Mouse (Mus musculus) neural tube, embryonic 12.5 days (tissue): ENCODE measurements around the gene Gga3. TPM values are rescaled to one million over a fixed set of nuclear protein-coding genes. Genes with fewer than 3 reads are reported as not detected.

ENCODE experiments used
- ATAC-seq: fragments of 200-750 bp; cut with Nextera tagmentation; 2 replicates; pipeline ENCODE4 v1.8.0; 2017; ENCODE audit warnings: low read depth, mild to moderate bottlenecking, moderate TSS enrichment, moderate library complexity; ENCODE audit not compliant: low FRiP score
- H3K27ac ChIP-seq: fragments of 300-500 bp; sonication (generic); 2 replicates; pipeline ENCODE4 v1.5.1; 2016
- H3K27me3 ChIP-seq: fragments of 300-500 bp; sonication (generic); replicated peaks from 2 replicates; pipeline ENCODE4 v1.6.1; 2016; ENCODE audit warnings: mild to moderate bottlenecking
- H3K36me3 ChIP-seq: fragments of 300-500 bp; sonication (generic); 2 replicates; pipeline ENCODE4 v1.6.1; 2016; ENCODE audit warnings: mild to moderate bottlenecking
- H3K4me1 ChIP-seq: fragments of 300-500 bp; sonication (generic); 2 replicates; pipeline ENCODE4 v1.6.1; 2016
- H3K4me2 ChIP-seq: fragments of 300-500 bp; sonication (generic); replicated peaks from 2 replicates; pipeline ENCODE4 v1.6.1; 2016; ENCODE audit warnings: mild to moderate bottlenecking
- H3K4me3 ChIP-seq: fragments of 300-500 bp; sonication (generic); 2 replicates; pipeline ENCODE4 v1.5.1; 2016
- H3K9ac ChIP-seq: fragments of 300-500 bp; sonication (generic); 2 replicates; pipeline ENCODE4 v1.6.1; 2016; ENCODE audit warnings: mild to moderate bottlenecking
- H3K9me3 ChIP-seq: fragments of 300-500 bp; sonication (generic); 2 replicates; pipeline ENCODE4 v1.6.1; 2016; ENCODE audit warnings: mild to moderate bottlenecking
- WGBS: fragments of 180-500 bp; shearing (Covaris S2); methylation state at CpG from one replicate; pipeline ENCODE4 v1.1.7; 2016; 5-methylcytosine and 5-hydroxymethylcytosine counted together
- polyA plus RNA-seq: library from polyadenylated mRNA; unstranded; fragments of >200 nt; fragmentation: Nextera tagmentation; extraction: Ambion mirVana; gene quantifications from 2 replicates; pipeline ENCODE4 v1.2.1, GENCODE M21; 2016

The Gga3 gene
- polyA plus RNA-seq, 1 experiment from 2014 or later: 38.5 TPM

DNA sequence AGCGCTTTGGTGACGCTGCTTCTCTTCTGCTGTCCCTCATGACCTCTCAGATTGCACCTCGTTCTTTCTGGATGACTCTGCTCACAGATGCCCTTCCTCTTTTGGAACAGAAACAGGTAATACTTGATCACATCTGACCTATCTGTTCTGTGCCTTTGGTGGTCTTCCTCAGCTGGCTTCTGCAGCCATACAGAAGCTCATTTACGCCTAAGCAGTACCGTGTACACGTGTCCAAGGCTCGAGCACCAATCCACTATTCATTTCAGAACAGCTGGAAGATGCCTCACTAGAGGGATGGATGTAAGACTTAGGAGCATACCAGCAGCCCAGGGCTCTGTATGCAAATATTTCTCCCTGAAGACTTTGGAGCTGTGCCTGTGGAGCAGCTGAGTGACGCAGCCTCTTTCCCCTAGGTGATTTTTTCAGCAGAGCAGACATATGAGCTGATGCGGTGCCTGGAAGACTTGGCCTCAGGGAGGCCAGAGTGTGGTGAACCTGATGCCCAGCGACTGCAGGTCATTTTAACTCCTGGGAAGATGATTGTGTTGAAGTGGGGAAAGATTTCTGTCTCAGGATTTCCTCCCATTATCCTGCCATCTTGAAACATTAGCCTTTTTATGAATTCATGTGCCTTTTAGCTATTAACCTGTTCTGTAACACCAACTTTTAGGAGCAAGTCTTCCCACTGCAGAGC is 20.8 kb downstream of the Gga3 start:
- Histone ChIP-seq H3K4me1 (no peaks in the 10 kb centered on the region), H3K4me2 (no peak overlapping the region), H3K4me3 (no peak overlapping the region), H3K9ac (no peak overlapping the region), H3K27me3 (no peaks in the 10 kb centered on the region), H3K36me3 (peaks cover 92% of the 10 kb centered on the region), H3K9me3 (no peaks in the 10 kb centered on the region), H3K27ac (no peak overlapping the region)
- WGBS: 85% methylated on average over 10 of the region's 10 CpGs
- no peak for ATAC-seq

GRCm38 (mm10) chr11:115579080-115579479 is 24.8 kb downstream of the Gga3 start:
- Histone ChIP-seq H3K27ac (no peak overlapping the region), H3K4me1 (no peaks in the 10 kb centered on the region), H3K4me2 (no peak overlapping the region), H3K36me3 (peaks cover 66% of the 10 kb centered on the region), H3K9me3 (no peaks in the 10 kb centered on the region), H3K9ac (no peak overlapping the region), H3K27me3 (no peaks in the 10 kb centered on the region), H3K4me3 (no peak overlapping the region)
- ATAC-seq: no peak

- ATAC-seq: no peak
- 24% methylated on average over 7 of the region's 7 CpGs for WGBS
- peak overlapping the region; percentile 66 for H3K4me3 ChIP-seq
- H3K27ac ChIP-seq: no peak overlapping the region
- H3K27me3 ChIP-seq: no peaks in the 10 kb centered on the region
- H3K9ac ChIP-seq: peak overlapping the region; percentile 66
- peaks cover 16% of the 10 kb centered on the region; the same call in 1 of the 2 replicates for H3K4me1 ChIP-seq
- peaks cover 36% of the 10 kb centered on the region for H3K36me3 ChIP-seq
- H3K4me2 ChIP-seq: peak overlapping the region; percentile 67
- H3K9me3 ChIP-seq: no peaks in the 10 kb centered on the region
Observed at GRCm38 (mm10) chr11:115564961-115565360, 38.9 kb downstream of the Gga3 start.

GRCm38 (mm10) chr11:115564064-115564809 is 39.6 kb downstream of the Gga3 start, which contains the start of gene Nup85:
TSS of gene Nup85 (plus strand) at chr11:115564434.
- WGBS: under 1% methylated on average over 42 of the region's 42 CpGs

DNA sequence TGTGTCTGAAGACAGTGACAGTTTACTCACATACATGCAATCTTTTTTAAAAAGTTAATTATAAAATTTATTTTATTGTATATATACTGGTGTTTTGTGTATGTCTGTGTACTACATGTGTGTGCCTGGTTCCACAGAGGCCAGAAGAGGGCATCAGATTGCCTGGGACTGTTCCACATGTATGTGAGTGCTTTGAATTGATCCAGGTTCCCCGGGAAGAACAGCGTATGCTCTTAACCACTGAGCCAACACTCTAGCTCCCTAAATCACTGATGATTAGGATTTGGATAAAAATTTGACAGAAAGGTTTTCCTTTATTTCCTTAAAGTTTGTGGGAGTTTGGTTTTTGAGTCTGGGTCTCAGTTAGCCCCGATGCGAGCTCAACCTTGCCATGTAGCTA is 40.4 kb downstream of the Gga3 start:
- Histone ChIP-seq H3K4me2 (peak overlapping the region; percentile 67), H3K4me1 (peaks cover 16% of the 10 kb centered on the region; the same call in 1 of the 2 replicates), H3K36me3 (peaks cover 20% of the 10 kb centered on the region), H3K9ac (peak overlapping the region; percentile 66), H3K27ac (no peak overlapping the region), H3K27me3 (no peaks in the 10 kb centered on the region), H3K4me3 (peak overlapping the region; percentile 66), H3K9me3 (no peaks in the 10 kb centered on the region)
- no peak for ATAC-seq
- WGBS: 48% methylated on average over 4 of the region's 4 CpGs

More at GRCm38 (mm10) chr11:115564064-115564809, 39.6 kb downstream of the Gga3 start, which contains the start of gene Nup85:
- peak; percentile 87 for ATAC-seq
- Histone ChIP-seq H3K4me2 (peak within 1 kb of the TSS; percentile 67), H3K4me3 (peak within 1 kb of the TSS; percentile 66), H3K9ac (peak within 1 kb of the TSS; percentile 66), H3K9me3 (no peaks in the 10 kb centered on the region), H3K27me3 (no peaks in the 10 kb centered on the region), H3K36me3 (peaks cover 29% of the 10 kb centered on the region), H3K27ac (no peak within 1 kb of the TSS), H3K4me1 (peaks cover 16% of the 10 kb centered on the region; the same call in 1 of the 2 replicates)

- Histone ChIP-seq H3K27ac (no peak overlapping the region), H3K9ac (no peak overlapping the region), H3K4me2 (no peak overlapping the region), H3K36me3 (no peaks in the 10 kb centered on the region), H3K27me3 (no peaks in the 10 kb centered on the region), H3K4me3 (no peak overlapping the region), H3K4me1 (no peaks in the 10 kb centered on the region), H3K9me3 (no peaks in the 10 kb centered on the region)
- WGBS: 82% methylated on average over 17 of the region's 17 CpGs
- no peak for ATAC-seq
Observed at GRCm38 (mm10) chr11:115555717-115556116, 48.1 kb downstream of the Gga3 start.

DNA sequence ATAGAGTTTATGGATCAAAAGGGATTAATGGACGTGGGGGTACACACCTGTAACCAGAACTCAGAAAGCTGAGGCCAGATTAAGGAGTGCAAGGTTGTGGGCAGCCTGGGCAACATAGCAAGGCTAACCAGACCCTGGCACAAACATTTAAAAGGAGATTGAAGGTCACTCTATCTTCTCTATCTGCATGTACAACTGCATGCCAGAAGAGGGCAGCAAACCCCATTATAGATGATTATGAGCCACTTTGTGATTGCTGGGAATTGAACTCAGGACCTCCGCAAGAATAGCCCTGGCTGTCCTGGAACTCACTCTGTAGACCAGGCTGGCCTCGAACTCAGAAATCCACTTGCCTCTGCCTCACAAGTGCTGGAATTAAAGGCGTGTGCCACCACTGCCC is 51.1 kb downstream of the Gga3 start:
- no peak for ATAC-seq
- Histone ChIP-seq H3K9ac (no peak overlapping the region), H3K36me3 (no peaks in the 10 kb centered on the region), H3K4me3 (no peak overlapping the region), H3K27me3 (no peaks in the 10 kb centered on the region), H3K4me2 (no peak overlapping the region), H3K4me1 (no peaks in the 10 kb centered on the region), H3K9me3 (no peaks in the 10 kb centered on the region), H3K27ac (no peak overlapping the region)
- WGBS: 59% methylated on average over 4 of the region's 4 CpGs

- Histone ChIP-seq H3K27me3 (0 out of 2 replicates have a peak, but pooled peaks cover 3% of the 10 kb centered on the region), H3K27ac (no peak overlapping the region), H3K4me1 (no peaks in the 10 kb centered on the region), H3K4me2 (no peak overlapping the region), H3K9me3 (no peaks in the 10 kb centered on the region), H3K4me3 (no peak overlapping the region), H3K9ac (no peak overlapping the region), H3K36me3 (no peaks in the 10 kb centered on the region)
- WGBS: 81% methylated on average over 4 of the region's 4 CpGs
- ATAC-seq: no peak
Observed at GRCm38 (mm10) chr11:115543571-115543970, 60.3 kb downstream of the Gga3 start.

DNA sequence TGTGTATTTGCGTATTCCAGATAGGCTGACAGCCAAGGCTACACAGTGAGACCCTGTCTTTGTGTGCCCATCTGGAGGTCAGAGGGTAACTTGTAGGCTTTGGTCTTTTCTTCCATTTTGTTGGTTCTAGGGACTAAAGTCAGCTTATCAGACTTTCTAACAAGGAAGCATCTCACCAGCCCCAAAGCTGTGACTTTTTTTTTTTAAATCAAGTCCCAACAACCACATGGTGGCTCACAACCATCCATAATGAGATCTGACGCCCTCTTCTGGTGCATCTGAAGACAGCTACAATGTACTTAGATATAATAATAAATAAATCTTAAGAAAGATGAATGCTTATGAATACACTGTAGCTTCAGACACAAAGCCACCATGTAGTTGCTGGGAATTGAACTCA is 65.8 kb downstream of the Gga3 start:
- WGBS: 64% methylated on average over 2 of the region's 2 CpGs

GRCm38 (mm10) chr11:115536856-115537568 is 66.8 kb downstream of the Gga3 start:
- H3K9ac ChIP-seq: no peak overlapping the region
- H3K4me3 ChIP-seq: peak overlapping the region; percentile 96; the same call in 1 of the 2 replicates
- H3K27me3 ChIP-seq: no peaks in the 10 kb centered on the region
- H3K27ac ChIP-seq: peak overlapping the region; percentile 65
- peaks cover 9% of the 10 kb centered on the region; the same call in 1 of the 2 replicates for H3K4me1 ChIP-seq
- H3K4me2 ChIP-seq: peak overlapping the region; percentile 70
- H3K9me3 ChIP-seq: no peaks in the 10 kb centered on the region
- WGBS: 84% methylated on average over 10 of the region's 10 CpGs
- H3K36me3 ChIP-seq: peaks cover 17% of the 10 kb centered on the region
- no peak for ATAC-seq

More for the DNA sequence above, 65.8 kb downstream of the Gga3 start:
- Histone ChIP-seq H3K27me3 (0 out of 2 replicates have a peak, but pooled peaks cover 3% of the 10 kb centered on the region), H3K4me2 (no peak overlapping the region), H3K4me1 (peaks cover 9% of the 10 kb centered on the region; the same call in 1 of the 2 replicates), H3K27ac (no peak overlapping the region), H3K9ac (no peak overlapping the region), H3K36me3 (peaks cover 6% of the 10 kb centered on the region), H3K9me3 (no peaks in the 10 kb centered on the region), H3K4me3 (no peak overlapping the region)
- no peak for ATAC-seq

DNA sequence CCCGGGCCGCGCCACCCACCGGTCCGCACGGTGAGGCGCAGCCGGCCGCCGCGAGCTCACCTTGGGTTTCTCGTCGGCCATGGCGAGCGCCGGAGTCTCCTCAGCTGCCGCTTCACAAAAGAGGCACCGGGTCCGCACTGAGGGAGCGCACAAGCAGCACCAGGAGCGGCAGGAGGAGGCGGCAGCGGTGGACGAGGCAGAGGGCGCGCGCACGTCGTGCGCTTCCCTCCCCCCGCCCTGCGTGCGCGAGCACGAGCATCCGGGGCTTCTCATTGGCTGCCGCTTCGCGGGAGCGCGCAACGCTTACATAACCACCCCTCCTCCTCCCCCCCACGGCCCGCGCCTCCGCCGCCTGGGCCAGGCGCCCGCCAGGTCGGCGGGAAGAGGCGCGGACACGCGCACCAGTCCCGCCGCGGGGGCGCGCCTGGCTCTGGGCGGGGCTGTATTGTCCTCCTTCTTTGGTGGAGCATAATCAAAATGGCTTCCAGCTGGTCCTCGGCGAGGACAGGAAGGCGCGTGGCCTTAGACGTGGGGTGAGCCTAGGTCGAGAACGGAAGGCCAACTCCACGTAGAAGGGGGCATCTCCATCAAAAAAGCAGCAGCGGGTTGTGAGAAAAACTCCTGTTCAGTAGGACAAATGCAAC is 67.7 kb downstream of the Gga3 start, which contains the start of gene Sumo2:
TSS of gene Sumo2 (minus strand) at position 239 of the 644 bp plus-strand sequence.
- peaks cover 24% of the 10 kb centered on the region for H3K36me3 ChIP-seq
- H3K4me2 ChIP-seq: peak within 1 kb of the TSS; percentile 70
- no peaks in the 10 kb centered on the region for H3K9me3 ChIP-seq
- H3K4me3 ChIP-seq: peak within 1 kb of the TSS; percentile 96
- peak; percentile 84 for ATAC-seq
- peaks cover 9% of the 10 kb centered on the region; the same call in 1 of the 2 replicates for H3K4me1 ChIP-seq
- WGBS: 1% methylated on average over 63 of the region's 70 CpGs
- H3K9ac ChIP-seq: peak within 1 kb of the TSS; percentile 92
- no peaks in the 10 kb centered on the region for H3K27me3 ChIP-seq
- H3K27ac ChIP-seq: peak within 1 kb of the TSS; percentile 99
